Mouse (Mus musculus) frontal cortex, postnatal 25 days (tissue): ENCODE measurements around the gene Raet1e.
"Not testable (repeated sequence)": the region's sequence is repeated elsewhere in the genome, so short reads cannot be mapped to it uniquely, and the experiment has no call there.

Experiments used
- DNase-seq, 2 experiments: peaks; one replicate each; pipeline ENCODE4 v3.0.0; 2022; ENCODE audit warnings: low spot score in 2 of 2

Gene Raet1e

DNA sequence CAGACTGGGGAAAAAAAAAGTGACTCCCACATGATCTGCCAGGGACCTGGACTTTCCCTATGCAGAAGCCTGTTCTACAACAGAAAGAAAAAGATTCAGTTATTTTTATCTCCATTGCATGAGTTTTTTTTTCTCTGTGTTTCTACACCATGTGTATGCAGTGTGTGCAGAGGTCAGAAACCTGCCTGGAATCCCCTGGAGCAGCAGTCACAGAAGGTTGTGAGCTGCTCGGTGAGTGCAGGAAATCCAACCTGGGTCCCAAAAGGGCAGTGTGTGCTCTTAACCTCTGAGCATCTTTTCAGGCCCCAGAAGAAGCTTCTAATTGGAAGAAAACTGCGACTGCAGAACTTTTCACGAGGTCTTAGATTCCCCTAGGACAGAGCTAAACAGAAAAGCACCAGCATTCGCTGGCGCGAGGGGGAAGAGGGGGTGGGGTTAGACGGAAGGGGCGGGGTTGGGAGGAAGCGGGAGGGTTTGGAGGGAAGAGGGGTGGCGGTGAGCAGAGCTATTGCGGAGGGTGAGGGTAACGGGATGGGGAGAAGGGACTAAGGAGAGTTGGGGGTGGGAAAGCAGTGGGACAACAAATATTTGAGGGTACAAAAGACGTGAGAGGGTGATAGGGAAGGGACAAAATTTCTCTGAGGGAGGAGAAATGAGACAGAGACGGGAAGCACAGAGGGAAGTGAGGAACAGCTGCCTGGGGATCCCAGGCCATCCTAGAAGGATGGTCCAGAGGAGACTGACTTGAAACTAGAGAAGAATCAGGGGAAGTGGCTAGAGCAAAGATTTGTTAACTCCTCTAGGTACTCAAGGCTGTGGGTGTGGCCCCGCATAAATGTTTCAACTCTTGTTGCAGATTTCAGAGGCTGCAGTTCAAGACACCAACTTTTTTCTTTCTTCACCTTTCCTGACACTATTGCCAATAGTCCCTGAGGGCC lies 203.3 kb downstream of the Raet1e start:
- DNase-seq, result not testable (repeated sequence)

DNA sequence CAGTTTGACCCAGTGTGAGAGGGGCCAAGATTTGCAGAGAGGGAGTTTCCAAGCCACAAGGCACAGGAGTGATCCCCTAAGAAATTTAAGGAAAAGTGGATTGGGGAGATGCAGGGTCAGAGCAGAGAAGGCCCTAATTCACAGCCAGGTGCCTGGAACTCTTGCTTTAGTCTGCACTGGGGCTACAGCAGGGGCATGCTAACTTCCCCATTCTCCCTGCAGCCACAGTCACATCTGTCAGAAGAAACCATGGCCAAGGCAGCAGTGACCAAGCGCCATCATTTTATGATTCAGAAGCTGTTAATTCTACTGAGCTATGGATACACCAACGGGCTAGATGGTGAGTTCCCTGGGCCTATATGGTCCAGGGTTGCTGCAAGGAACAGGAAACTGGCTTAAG lies 204.1 kb downstream of the Raet1e start:
- DNase-seq, result not testable (repeated sequence)

DNA sequence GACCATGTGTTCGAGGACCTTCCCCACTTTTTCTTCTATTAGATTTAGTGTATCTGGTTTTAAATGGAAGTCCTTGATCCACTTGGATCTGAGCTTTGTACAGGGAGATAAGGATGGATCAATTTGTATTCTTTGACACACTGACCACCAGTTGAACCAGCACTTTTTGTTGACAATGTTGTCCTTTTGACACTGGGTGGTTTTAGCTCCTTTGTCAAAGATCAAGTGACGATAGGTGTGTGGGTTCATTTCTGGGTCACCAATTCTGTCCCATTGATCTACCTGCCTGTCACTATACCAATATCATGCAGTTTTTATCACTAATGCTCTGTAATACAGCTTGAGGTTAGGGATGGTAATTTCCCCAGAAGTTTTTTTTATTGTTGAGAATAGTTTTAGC lies 206.5 kb downstream of the Raet1e start:
- not testable (repeated sequence) for DNase-seq

DNA sequence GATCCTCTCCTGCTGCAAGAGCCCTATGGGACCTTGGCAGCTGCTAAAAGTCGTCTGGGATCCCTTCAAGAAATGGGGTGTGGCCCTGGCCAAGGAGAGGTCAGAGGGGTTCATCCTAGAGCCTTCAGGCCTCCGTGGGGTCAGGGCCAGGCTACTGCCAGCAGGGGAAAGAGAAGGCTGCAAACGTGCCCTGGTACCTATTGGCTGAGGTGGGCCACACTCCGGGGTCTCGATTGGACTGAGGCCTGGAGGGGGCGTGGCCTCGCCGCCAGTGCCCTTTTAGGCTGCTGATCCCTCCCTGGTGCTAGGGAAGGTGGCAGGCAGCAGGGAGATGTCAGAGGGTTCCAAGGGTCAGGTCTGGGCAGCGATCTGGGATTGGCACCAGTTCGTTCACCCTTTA lies 222.9 kb downstream of the Raet1e start:
- DNase-seq, result not testable (repeated sequence)

DNA sequence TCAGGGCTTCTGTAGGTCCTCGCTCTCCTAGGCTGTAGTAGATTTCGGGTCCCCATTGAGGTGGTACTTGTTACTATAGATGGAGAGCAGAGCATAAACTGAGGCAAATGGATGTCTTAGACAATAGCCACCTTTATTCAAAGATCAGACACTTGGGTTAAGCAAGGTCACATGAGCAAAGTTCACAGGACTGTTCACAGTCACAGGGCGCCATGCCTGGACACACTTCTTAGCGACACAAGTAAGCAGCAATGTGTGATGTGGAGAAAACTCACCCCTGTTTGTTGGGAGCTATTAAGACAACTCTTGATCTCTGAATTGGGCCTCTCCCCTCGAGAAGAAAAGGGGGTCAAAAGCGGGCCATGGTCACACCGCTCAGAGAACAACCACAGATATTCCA lies 231.8 kb downstream of the Raet1e start:
- not testable (repeated sequence) for DNase-seq

DNA sequence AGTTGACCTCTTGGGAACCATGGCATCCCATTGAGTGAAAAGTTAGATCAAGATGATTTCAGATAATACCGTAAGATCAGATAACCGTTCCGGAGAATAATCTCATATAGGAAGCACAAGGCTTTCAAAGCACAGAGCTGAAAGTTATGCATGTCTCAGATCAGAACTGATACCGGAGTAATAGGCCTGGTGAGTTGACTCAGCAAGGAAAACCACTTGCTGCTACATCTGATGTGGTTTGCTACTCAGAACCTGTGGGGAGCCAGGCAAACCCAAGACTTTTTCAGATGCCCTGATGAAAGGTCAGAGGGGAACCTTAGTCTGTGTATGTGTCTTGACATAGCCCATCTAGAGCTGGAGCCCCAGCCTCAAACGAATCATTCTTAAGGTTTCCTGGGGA lies 233.2 kb downstream of the Raet1e start:
- not testable (repeated sequence) for DNase-seq

DNA sequence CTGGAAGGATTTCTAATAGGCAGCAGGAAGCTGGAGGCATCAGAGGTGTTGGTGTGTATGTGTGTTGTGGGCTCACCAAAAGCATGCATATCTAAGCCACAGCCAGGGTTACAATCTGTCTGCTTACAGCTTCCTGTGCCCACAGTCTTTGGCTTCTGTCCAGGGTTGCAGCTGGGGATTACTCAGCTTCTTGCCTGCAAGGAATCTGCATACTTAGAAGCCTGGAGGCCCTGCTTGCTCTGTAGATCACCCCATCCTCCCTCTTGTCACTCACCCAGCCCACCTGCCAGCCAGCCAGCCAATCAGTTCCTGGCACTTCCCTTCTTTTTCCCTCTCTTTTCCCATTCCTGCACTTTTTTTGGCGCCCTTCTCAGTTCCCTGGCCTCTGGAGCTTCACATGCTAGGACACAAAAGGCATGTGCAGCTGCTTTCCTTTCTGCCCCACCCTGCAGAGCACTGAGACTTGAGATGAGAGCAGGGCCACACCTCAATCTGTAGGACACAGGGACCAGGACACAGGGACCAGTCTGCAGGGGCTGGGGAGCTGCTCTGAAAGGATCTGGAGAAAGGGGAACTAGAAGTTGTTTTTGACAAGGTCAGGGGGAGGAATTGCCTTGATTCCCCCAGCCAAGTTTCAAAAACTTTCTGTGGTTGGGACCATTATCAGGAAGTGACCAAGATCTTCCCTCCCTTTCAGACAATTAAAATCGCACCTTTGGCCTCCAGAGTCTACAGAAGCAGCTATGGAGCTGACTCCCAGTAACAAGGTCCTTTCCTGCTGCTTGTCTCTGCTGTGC lies 234.9 kb downstream of the Raet1e start:
- DNase-seq, result not testable (repeated sequence)

DNA sequence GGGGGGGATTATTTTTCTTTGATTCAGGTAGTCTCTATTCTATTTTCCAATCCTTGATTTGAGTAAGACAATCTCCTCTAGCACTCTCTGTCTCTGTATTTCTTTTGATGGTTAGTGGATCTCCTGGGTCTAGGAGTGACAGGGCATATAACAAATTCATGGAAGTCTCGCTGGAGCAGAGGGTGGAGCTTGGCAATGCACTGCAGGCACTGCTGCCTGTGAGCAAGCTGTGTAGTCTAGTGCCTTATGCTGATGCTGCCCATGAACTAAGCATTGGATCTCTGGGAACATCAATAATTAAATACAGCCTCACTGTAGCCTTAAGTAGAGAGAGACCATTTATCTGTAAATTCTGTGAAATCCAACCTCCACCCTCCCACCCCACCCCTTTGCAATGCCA lies 238.3 kb downstream of the Raet1e start:
- not testable (repeated sequence) for DNase-seq

DNA sequence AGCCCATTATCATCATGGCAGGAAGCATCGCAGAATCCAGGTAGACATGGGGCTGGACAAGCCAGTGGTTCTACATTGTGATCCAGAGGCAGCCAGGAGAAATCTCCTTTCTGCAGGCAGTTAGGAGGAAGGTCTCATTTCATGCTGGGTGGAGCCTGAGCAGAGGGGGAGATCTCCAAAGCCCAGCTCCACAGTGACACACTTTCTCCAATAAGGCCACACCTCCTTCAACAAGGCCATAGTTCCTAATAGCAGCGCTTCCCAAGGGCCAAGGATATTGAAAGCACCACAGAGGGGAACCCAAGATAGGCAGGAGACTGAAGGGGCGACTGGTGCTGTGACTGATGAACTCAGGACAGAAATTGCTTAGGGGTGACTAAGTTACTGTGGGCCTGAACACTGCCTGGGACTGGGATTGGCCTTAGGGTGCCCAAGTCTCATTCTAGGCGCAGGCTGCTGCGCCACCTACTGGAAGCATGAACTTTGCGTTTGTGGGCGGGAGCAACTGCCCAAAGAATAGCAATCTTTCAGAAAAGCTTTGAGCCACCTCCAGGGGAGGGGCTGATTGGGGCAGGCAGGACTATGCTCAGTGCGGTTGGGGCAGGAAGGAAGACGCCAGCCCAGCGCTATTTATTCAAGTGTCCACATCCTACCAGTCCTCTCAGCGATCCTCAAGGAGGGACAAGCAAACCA lies 244.0 kb downstream of the Raet1e start:
- DNase-seq, result peak; percentile 6 to 7

DNA sequence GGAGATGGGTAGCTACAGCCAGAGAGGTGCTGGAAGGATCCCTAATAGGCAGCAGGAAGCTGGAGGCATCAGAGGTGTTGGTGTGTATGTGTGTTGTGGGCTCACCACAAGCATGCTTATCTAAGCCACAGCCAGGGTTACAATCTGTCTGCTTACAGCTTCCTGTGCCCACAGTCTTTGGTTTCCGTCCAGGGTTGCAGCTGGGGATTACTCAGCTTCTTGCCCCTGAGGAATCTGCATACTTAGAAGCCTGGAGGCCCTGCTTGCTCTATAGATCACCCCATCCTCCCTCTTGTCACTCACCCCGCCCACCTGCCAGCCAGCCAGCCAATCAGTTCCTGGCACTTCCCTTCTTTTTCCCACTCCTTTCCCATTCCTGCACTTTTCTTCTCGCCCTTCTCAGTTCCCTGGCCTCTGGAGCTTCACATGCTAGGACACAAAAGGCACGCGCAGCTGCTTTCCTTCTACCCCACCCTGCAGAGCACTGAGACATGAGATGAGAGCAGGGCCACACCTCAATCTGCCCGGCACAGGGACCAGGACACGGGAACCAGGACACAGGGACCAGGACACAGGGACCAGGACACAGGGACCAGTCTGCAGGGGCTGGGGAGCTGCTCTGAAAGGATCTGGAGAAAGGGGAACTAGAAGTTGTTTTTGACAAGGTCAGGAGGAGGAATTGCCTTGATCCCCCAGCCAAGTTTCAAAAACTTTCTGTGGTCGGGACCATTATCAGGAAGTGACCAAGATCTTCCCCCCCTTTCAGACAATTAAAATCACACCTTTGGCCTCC lies 255.5 kb downstream of the Raet1e start:
- not testable (repeated sequence) for DNase-seq
